Mouse (Mus musculus) T-helper 17 cell (primary cell): ENCODE measurements at regions not wholly inside any gene's neighbourhood (a gene's known extent, or its start where the extent isn't known, plus 50 kb on each side); places are given as distances from the start of the nearest gene placed in this dataset.

Experiments
- in situ Hi-C, 2 experiments: fragments of 300-600 bp; cut with MboI, MseI; formaldehyde crosslinking; loops; 1 replicate in 1 of 2; 2 replicates in 1 of 2; pipeline ENCODE4 v1.15.1; 2025; ENCODE audit warnings: high pct_unique_total_duplicates in 2 of 2

DNA sequence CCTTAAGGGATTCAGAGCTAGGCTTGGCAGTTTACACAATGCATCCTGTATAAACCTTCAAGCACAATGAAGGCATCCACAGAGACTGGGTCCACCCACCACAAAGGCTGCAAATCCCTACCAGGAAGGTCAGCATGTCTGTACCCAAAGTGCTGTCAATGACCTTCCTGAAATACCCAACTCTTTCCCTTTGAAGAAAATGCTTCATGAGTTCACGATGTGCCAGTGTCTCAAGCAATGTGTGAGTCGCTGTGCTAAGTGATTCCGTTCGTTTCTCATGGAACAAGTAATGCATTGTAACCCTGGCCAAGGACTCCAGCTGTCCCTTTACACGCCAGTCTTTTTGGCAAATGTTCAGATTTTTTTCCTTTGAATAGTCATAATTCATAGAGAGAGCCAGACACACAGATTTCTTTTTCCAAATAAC, 305.4 kb upstream of the Xrcc4 start:
- in situ Hi-C loops, result no loop called here

DNA sequence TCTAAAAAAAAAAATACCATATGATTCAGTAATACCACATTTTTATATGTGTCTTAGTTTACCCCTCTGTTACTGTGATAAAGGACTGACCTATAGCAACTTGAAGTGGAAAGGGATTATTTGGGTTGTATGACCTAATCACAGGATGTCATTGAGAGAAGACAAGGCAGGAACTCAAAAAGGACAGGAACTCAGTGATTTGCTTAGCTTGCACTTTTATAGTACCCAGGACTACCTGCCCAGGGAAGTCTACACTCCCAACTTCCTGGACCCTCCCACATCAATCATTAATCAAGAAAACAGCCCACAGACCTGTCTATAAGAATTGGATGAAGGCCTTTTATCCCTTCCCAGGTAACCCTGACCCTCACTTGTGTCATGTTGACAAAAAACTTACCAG, 303.0 kb upstream of the Xrcc4 start:
- in situ Hi-C loops, result no loop called here

DNA sequence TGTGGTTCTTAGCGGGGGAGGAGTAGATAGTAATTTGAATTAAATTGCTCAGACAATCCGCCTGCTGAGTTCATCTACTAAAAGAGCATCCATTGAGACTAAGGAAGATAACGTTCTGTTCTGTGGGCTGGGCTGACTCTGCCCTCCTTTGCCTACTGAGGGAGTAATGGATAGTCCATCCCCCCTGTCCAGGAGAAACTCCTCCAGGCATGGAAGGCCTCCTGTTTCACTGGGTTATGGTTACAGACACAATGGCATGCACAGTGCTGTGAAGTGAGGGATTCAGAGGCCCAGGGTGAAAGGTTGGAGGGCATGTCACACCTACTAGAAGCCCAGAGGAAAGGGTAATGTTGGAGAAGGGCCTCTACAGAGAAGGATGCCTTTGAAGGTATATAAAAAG, 287.2 kb upstream of the Xrcc4 start:
- in situ Hi-C loops, result no loop called here

DNA sequence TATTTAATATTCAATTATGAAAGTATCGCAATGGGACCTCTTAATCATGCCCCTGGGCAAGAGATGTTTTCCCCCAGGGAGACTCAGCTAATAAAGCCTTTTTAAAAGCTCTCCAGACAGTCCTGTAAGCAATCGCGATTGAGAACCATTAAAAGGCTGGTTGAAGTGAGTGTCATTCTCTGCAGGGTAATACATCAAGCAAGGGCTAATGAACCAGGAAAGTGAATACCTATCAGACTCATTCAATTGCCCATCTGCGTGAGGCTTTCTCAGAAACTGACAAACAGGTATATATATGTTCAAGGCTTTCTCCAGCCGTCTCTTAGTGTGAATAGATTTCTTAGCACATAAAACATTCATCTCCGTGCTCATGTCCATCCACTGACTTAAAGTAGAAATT, 286.8 kb upstream of the Xrcc4 start:
- in situ Hi-C loops, result no loop called here

DNA sequence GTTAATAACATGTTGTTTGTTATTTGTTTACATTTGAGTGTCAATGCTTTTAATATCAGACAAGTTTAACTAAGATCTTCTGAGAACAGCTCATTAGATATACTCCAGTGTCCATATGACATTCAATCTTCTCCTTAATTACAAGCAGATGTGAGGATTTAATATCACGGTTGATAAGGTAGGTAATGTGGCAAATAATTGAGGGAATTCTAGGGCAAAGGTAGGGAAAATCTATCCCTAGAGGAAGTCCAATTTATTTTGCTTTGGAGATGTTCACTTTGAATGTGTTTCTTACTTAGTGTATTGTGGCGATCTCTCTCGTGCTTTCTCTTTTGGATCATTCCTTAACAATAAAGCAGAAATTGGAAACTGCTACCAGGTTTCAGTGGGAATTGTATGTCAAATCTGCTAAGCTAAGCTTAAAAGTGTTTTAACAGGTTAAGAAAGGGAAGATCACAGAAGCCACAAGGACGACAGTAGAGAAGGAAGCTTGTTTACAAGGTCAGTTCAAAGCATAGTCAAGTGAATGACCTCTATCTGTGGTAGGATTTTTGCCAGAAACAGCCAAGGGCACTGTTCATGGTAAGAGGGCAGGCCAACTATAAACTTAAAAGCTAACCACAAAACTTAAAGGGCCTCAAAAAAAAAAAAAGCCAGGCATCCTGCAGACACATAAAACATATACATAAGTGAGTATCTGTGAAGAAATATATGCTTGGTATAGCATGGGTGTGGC, 282.2 kb upstream of the Xrcc4 start:
- in situ Hi-C loops, result no loop called here

DNA sequence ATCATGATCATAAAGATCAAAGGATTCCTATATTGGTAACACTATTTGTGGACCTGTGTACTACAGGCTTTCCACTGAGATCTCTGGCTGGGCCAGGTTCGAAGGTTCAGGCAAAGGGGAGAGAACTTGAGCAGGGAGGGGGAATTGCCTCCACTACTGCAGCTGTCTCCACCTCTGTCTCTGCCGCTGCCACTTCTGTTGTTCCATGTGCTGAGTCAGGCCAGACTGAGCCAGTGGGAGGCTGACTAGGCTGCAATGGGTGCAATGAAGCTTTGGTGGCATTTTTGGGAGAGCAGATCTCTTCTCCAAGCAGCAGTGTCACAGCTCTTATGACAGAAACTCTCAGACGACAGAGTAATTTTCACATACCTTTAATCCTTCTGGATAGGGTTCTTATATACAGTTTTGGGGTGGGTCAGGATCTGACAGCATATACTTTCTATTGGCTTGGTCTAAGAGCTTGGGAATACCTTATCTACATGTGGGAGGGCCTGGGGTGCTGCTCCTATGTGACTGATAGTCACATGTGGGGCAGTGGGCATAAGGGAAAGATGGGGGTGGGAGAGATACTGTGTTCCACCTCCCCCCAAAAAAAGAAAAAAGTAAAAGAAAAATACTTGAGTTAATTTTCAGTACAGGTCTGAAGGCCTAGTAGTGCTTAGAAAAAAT, 281.5 kb upstream of the Xrcc4 start:
- in situ Hi-C loops, result no loop called here

DNA sequence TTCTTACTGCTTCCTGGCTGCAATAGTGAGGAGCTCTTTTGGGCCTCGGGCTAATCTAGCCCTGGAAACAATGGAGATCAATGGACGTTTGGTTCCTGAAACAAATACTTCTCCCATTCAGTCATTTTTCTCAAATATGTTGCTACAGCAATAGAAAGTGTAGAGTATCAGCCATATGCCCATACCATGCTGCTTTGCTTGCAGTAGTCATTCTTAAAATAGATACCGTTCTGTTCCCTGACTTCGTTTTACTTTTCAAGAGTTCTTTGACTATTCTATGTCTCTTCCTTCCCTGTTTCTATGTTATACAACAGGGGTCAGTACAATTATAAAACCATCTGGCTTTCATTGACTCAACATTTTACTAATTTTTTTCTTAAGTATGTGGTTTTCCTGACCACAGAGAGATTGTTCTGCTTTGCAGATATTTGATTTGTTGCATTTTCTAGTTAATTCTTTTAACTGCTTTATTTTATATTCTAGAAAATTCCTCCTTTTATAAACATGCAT, 275.2 kb upstream of the Xrcc4 start:
- in situ Hi-C loops, result no loop called here

DNA sequence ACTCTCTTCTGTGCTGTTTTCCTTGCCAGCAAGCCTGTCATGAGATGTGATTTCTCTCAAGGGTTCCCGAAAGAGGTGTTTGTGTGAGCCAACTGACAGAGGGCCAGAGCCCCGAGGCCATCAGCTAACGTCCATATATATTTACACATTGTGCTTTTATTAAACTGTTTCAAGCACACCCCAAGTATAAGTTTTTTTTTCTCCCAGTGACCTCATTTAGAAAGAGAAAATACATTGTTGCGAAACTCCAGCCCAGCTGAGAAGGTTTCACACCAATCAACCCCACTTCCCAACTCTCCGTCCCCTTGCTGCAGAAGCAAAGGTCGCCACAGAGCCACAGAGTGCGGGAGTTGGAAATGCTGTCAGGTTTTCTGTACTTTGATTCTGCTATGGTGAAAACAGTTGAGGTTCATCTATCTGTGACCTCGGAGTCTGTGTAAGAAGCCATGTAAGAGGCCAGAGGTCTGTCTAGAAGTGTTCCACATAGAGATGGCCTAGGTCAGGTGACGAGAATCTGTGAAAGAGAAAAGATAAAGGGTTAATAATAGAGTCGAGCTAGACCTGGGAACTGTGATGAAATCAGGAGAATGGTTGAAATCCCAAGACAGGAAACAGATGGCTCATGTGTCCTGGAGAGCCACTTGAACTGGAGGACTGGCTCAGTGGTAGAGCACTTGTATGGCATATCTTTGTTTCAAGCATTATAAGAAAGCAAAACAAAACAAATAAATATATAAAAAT, 270.6 kb upstream of the Xrcc4 start:
- in situ Hi-C loops, result no loop called here

DNA sequence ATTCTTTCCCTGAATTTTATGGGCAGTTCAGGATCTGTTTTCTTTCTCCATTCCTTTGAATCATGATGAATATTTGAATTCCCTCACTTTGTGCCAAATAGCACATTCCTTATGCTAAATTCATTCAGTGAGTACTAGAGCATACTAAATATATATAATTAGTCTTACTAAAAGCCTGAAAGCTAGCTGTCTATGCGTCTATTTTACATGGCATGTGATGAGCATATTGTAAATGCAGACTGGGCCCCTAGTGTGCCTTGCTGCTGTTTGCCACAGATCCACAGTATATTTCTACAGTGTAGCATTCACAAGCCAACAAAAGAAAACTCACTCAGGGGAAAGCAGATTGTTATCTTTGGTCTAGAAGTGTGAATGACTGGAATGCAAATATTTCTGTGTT, 268.7 kb upstream of the Xrcc4 start:
- in situ Hi-C loops, result no loop called here

DNA sequence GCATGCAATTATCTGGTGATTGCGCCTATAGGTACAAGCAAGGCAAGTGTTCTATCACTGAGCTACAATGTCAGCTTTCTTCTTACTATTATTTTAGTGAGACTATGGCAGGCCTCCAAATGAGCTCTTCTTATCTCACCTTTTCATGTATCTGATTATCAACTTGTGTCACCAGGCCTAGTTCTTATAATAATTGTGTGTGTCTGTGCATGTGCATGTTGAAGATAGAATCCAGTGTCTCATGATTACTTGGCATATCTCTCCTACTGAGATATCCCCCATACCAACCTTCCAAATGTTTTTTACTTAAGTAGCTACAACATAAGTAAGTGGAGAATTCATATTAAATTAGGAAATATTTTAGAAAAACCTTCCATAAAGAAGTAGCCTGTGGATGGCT, 266.2 kb upstream of the Xrcc4 start:
- in situ Hi-C loops, result no loop called here

DNA sequence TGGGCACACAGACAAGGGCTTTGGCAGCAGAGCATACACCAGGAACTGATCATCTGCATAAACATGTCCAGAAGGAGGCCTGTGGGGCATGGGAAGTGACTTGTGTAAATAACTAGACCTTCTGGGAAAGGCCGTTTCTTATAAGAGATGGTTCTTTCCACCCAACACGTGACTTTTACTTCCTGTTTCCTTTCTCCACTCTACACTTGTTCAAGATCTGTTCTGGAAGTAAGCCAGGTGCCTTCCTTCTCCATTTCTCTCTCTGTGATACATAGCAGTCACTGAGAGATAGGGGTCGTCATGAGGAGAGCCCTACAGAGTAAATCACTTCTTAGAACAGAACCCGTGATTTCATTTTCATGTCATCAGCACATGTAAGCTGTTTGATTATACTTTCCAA, 253.4 kb upstream of the Xrcc4 start:
- in situ Hi-C loops, result no loop called here

DNA sequence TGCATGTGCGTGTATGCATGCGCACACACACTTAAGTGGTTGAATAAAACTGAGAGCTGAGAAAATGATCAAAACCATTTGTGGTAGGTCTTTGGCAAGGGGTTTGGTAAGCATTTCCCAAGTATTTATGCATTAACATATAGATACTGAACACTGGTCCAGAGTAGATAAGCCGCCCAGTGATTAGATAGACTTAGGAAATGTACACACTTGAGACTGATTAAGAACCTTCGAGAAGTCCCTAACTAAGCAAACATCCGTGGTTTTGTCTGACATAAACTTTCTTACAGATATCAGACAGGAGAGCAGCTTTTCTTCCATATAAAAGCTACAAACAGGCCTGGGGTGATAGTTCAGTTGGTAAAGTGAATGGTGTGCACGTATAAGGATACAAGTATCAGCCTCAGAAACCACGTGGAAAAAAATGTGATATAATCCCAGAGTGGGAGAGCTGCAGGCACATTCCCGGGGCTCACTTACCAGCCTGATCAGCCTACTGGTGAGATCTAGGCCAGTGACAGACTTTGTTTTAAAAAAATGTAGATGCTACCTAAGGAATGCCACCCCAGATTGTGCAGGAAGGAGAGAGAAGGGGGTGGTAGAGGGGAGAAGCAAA, 252.3 kb upstream of the Xrcc4 start:
- in situ Hi-C loops, result no loop called here

DNA sequence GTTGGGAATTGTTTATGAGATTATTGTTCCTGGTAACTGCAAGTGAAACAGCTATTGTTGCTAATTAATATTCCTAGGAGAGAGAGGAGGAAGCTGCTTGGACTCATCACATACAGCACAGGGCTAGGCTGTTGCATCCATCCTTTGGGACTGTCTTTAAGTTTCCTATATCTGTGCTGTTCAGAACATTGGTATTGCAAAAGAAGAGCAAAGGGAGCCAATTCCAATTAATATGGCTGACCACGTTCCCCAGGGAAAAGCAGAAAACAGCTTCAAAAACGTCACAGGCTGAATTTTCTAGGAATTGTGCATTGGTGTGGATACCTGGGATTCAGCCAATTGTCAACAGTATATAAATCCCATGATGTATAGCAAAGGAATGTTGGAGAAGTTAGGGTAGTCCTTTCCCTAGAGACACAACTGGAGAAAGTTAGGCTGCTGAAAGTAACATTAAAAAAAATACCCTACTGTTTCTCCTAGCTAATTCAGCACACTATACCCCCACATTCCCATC, 251.3 kb upstream of the Xrcc4 start:
- in situ Hi-C loops, result no loop called here

DNA sequence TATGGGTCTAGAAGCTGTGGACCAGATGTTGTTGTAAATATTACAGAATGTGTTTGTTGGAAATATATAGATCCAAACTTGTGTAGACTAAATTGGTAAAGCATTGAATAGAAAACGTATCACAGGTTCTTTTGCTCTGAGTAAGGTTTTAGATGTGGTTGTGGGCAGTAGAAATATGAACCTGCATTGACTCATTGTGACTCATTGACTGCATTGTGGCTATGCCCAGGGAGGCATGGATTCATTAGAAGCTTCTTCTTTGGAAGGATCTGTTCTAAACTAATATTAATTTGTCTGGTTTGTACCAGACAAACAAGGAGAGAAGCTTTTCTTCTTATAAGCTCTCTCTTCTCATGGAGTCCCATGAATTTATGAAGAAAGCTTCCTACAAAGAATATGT, 248.2 kb upstream of the Xrcc4 start:
- in situ Hi-C loops, result no loop called here

DNA sequence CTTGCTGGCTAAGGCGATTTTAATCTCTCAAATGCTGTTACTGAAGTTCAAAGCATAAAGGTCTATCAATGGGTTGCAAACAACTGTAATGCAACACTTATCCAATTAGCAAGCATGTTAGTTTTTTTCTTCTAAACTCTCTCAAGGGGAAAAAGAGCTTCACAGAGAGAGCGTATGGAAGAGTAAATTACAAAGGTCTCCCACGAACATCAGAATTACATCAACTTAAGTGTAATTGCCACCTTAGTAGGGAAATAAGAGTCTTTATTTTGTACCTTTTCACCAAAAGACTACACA, 246.3 kb upstream of the Xrcc4 start:
- in situ Hi-C loops, result no loop called here

DNA sequence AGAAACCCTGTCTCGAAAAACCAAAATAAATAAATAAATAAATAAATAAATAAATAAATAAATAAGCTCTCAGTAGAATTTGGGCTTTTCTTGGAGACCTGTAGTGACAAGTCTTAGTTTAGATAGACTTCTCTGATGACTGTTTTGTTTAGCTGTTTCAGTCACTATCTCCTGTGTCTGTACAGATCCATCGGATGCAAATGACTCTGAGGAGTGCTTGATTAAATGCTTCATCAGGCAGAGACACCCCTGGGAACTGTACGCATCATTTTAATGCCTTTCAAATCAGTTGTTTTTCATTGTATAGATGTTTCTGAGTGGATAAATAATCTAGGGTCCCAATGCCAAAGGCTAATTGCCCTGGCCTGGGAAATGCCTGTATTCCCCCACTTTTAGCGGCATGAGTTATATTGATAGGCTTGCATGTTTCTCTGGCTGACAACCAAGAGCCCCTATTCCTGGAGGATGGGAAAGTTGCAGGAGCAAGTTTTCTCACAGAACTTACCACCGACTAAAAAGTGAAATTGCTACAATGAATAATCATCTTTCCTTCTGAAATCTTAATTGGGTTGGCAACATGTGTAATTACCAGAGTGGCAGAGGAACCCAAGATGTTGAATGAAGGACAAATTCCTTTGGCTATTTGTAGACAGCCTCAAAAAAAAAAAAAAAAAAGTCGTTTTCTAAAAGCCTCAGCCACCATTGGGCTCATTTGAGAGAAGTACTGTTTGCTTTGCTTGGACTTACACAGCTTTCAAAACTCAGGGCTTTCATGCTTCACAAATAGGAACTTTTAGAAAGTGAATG, 245.7 kb upstream of the Xrcc4 start:
- in situ Hi-C loops, result no loop called here

DNA sequence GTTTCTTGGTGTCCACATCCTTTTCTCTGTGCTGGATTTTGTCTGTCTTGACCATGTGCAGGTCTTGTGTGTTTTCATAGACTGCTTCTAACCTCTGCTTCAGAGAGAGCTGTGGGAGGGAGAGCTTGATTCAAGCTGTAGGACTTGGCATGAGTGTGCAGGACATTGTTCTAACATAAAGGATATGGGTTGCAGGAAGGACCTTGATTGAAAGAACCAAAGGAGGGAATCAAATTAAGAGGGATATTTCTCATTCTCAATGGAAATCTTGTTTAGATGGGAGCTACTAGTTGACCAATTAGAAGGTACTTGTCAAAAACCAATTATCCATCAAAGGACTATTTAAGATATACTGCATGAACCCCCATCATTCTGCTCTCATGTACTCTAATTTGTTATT, 244.9 kb upstream of the Xrcc4 start:
- in situ Hi-C loops, result no loop called here

DNA sequence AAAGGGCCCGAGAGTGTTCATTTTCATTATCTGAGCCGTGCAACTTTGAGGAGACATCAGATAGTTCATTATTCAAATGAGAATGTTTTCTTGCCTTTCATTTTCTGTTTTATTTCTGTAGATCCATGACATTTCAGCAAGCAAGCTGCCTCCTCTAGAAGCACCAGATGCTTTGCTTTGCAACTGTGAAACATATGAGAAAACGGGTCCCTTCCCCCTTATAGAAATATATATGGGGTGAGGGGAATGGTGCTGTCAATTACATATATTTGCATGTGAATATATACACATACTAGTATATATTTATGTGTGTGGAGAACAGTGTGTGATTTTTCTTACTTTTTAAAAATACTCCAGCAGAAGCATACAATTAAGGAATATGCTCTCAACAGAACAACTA, 235.8 kb upstream of the Xrcc4 start:
- in situ Hi-C loops, result no loop called here

DNA sequence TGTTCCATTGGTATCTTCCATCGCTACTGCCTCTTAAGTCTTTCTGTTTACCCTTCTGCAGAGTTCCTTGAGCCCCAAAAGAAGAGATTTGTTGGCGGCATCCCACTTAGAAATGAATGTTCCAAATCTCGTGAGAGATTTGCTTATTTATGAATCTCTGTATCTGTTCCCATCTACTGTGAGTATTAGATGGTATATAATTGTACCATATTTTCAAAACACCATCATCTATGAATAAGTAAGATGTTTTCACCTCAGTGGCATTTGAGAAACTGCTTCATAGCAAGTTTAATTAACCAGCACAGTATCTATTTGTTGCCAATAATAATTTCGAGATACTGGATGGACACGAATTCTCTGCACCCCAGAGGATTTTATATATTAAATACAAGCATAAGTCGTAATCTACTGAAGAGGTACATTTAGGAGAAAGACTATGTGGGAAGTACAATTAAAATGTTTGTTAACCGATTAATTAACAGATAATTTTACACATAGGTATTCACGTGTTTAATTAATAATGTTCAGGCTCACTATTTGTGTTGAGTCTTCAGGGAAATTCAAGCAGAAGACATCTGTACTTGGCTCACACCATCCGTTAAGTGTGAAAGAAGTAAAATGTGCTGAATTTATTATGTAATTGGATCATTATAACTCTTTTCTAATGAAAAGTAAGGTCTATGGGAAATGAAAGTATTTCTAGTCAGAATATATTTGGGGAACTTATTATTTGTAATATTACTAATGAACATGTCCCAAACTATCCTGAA, 224.0 kb upstream of the Xrcc4 start:
- in situ Hi-C loops, result no loop called here

DNA sequence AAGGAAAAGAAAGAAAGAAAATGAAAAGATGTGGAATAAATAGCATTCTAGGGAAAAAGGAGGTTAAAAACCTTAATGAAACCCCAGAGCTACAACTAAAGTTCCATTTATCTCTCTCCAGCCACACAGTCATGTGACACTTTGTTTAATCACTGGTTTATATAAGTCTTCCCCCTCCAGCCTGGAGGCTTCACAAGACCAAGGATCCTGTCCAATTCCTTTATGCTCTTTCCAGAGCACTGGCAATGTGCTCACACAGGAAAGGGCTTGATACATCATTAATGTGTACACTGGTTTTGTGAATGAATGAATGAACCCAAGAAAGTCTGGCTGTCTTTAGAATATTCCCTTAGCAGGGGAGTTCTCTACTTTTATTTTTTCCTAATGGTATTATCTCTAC, 221.1 kb upstream of the Xrcc4 start:
- in situ Hi-C loops, result no loop called here

DNA sequence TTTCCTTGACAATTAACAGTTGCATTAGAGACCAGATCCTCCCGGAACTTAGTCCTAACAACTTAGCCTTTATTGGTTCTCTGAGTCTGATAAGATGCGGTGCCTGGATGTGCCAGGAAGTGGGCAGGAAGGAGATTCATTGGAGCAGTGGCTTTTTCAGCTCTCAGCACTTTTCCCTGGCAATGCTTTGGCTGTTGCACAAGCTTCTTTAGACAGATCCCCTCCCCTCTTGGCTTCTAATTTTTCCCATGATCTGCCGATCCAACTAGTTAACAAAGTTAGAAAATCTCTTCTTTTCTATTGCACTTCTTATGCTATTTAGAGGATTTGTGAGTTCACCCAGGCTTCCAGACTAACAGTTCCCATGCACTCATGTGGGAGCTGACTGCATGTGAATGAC, 211.1 kb upstream of the Xrcc4 start:
- in situ Hi-C loops, result no loop called here
